Mouse (Mus musculus) embryonic facial prominence, embryonic 11.5 days (tissue): ENCODE data around the gene Tmem8b. TPM values are rescaled to one million over a fixed set of nuclear protein-coding genes. Genes with fewer than 3 reads are reported as not detected.

ENCODE experiments used
- ATAC-seq: fragments of 200-750 bp; cut with Nextera tagmentation; replicated peaks from 2 replicates; pipeline ENCODE4 v1.8.0; 2017; ENCODE audit warnings: low read depth; ENCODE audit not compliant: insufficient number of reproducible peaks, low FRiP score, low TSS enrichment
- DNase-seq: peaks from one replicate; pipeline ENCODE4 v3.0.0-alpha.2; 2015; ENCODE audit warnings: low spot score
- H3K27ac ChIP-seq: fragments of 300-500 bp; sonication (generic); replicated peaks from 2 replicates; pipeline ENCODE4 v1.5.1; 2014; ENCODE audit warnings: mild to moderate bottlenecking, low read depth, low read length, control low read depth
- H3K27me3 ChIP-seq: fragments of 300-500 bp; sonication (generic); 2 replicates; pipeline ENCODE4 v1.6.1; 2014; ENCODE audit warnings: mild to moderate bottlenecking, low read length, moderate library complexity, mixed read lengths; ENCODE audit not compliant: control insufficient read depth, insufficient read depth
- H3K36me3 ChIP-seq: fragments of 300-500 bp; sonication (generic); replicated peaks from 2 replicates; pipeline ENCODE4 v1.6.1; 2014; ENCODE audit warnings: low read depth, mild to moderate bottlenecking, low read length, moderate library complexity, mixed read lengths; ENCODE audit not compliant: control insufficient read depth, insufficient read depth
- H3K4me1 ChIP-seq: fragments of 300-500 bp; sonication (generic); 2 replicates; pipeline ENCODE4 v1.6.1; 2014; ENCODE audit warnings: low read length, mixed read lengths; ENCODE audit not compliant: control insufficient read depth, insufficient read depth
- H3K4me2 ChIP-seq: fragments of 300-500 bp; sonication (generic); 2 replicates; pipeline ENCODE4 v1.6.1; 2014; ENCODE audit warnings: low read depth, mild to moderate bottlenecking, control low read depth, low read length, moderate library complexity
- H3K4me3 ChIP-seq: fragments of 300-500 bp; sonication (generic); 2 replicates; pipeline ENCODE4 v1.5.1; 2014; ENCODE audit warnings: low read depth, low read length, control low read depth
- H3K9ac ChIP-seq: fragments of 300-500 bp; sonication (generic); replicated peaks from 2 replicates; pipeline ENCODE4 v1.6.1; 2014; ENCODE audit warnings: mild to moderate bottlenecking, control low read depth, low read length
- H3K9me3 ChIP-seq: fragments of 300-500 bp; sonication (generic); replicated peaks from 2 replicates; pipeline ENCODE4 v1.6.1; 2016; ENCODE audit warnings: mild to moderate bottlenecking, low read length, inconsistent platforms, mixed read lengths; ENCODE audit not compliant: control insufficient read depth
- WGBS: fragments of 180-500 bp; shearing (Covaris S2); extraction: QIAGEN DNeasy Blood & Tissue Kit; methylation state at CpG from one replicate; pipeline ENCODE4 v1.1.7; 2014; 5-methylcytosine and 5-hydroxymethylcytosine counted together
- polyA plus RNA-seq: library from polyadenylated mRNA; unstranded; fragments of >200 nt; fragmentation: Nextera tagmentation; extraction: Ambion mirVana; gene quantifications from 2 replicates; pipeline ENCODE4 v1.2.1, GENCODE M21; 2014

Tmem8b gene
- polyA plus RNA-seq, 1 experiment from 2014 or later: 2.1 TPM

- H3K4me1 ChIP-seq: no peaks in the 10 kb centered on the region
- peaks cover 3% of the 10 kb centered on the region for H3K9me3 ChIP-seq
- H3K4me3 ChIP-seq: no peak overlapping the region
- no peaks in the 10 kb centered on the region for H3K27me3 ChIP-seq
- H3K4me2 ChIP-seq: no peak overlapping the region
- no peak overlapping the region for H3K9ac ChIP-seq
- DNase-seq (no peak), ATAC-seq (no peak)
- H3K27ac ChIP-seq: no peak overlapping the region
- 93% methylated on average over 3 of the region's 3 CpGs for WGBS
- H3K36me3 ChIP-seq: peaks cover 4% of the 10 kb centered on the region
Measured at GRCm38 (mm10) chr4:43649783-43650182, 19.0 kb upstream of the Tmem8b start.

- 90% methylated on average over 4 of the region's 4 CpGs for WGBS
- Histone ChIP-seq H3K4me2 (peak overlapping the region; percentile 43; the same call in 1 of the 2 replicates), H3K9me3 (peaks cover 3% of the 10 kb centered on the region), H3K4me1 (no peaks in the 10 kb centered on the region), H3K27me3 (no peaks in the 10 kb centered on the region), H3K27ac (no peak overlapping the region), H3K4me3 (no peak overlapping the region), H3K36me3 (peaks cover 4% of the 10 kb centered on the region), H3K9ac (no peak overlapping the region; the same call in 1 of the 2 replicates)
- ATAC-seq: no peak
- DNase-seq: no peak
Measured at GRCm38 (mm10) chr4:43652726-43653125, 16.0 kb upstream of the Tmem8b start.

DNA sequence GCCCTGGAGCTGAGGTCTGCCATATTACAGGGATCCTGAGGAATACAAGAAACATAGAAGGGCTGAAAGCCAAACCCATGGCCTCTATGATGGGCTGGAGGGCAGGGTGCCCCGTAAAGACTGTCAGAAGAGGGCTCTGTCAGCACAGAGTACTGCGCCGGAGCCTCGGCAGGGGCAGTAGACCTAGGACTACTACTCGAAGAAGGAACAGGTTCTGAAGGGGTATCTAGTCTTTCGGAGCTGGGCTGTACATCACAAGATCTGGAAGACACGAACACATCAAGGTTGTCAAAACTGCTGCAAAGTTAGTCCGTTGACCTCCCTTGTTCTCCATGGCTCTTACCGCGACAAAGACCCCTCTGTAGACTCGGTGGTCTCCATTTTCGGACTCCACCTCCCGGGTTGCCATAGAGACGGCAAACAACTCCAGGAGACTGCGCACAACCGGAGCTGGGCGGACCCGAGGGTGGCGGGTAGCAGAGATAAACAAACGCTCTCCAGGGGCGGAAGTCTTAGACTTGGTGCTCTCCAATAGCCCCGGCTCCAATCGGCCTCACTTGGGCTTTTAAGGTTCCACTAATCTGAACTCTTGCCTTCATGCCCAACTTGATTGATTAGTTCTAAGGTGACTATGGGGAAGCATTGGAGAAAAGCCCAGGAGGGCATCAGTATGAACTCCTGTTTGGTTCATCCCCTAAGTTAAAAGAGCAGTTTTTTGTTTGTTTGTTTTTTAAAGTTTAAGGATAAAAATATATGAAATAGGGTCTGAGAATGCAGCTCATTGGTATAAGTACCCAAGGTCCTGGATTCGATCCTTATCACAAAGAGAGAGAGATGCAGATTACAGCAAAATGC is 15.4 kb upstream of the Tmem8b start, which contains the start of gene Spag8:
TSS of gene Spag8 (minus strand) at position 434 of the 855 bp plus-strand sequence.
- ATAC-seq (no peak), DNase-seq (peak; percentile 66)
- H3K36me3 ChIP-seq: peaks cover 4% of the 10 kb centered on the region
- H3K4me3 ChIP-seq: peak within 1 kb of the TSS; percentile 14; the same call in 1 of the 2 replicates
- no peak within 1 kb of the TSS for H3K27ac ChIP-seq
- peak within 1 kb of the TSS; percentile 9; the same call in 1 of the 2 replicates for H3K9ac ChIP-seq
- H3K9me3 ChIP-seq: peaks cover 3% of the 10 kb centered on the region
- H3K4me1 ChIP-seq: no peaks in the 10 kb centered on the region
- H3K4me2 ChIP-seq: peak within 1 kb of the TSS; percentile 43
- WGBS: 22% methylated on average over 24 of the region's 24 CpGs
- no peaks in the 10 kb centered on the region for H3K27me3 ChIP-seq

- no peaks in the 10 kb centered on the region for H3K9me3 ChIP-seq
- 5% methylated on average over 34 of the region's 34 CpGs for WGBS
- no peaks in the 10 kb centered on the region for H3K27me3 ChIP-seq
- peak overlapping the region; percentile 82 for H3K4me3 ChIP-seq
- ATAC-seq (peak; percentile 37), DNase-seq (no peak)
- peak overlapping the region; percentile 90 for H3K9ac ChIP-seq
- H3K4me2 ChIP-seq: peak overlapping the region; percentile 60
- H3K27ac ChIP-seq: peak overlapping the region; percentile 78
- no peaks in the 10 kb centered on the region for H3K36me3 ChIP-seq
- H3K4me1 ChIP-seq: no peaks in the 10 kb centered on the region
Measured at GRCm38 (mm10) chr4:43655656-43656338, 13.0 kb upstream of the Tmem8b start.

DNA sequence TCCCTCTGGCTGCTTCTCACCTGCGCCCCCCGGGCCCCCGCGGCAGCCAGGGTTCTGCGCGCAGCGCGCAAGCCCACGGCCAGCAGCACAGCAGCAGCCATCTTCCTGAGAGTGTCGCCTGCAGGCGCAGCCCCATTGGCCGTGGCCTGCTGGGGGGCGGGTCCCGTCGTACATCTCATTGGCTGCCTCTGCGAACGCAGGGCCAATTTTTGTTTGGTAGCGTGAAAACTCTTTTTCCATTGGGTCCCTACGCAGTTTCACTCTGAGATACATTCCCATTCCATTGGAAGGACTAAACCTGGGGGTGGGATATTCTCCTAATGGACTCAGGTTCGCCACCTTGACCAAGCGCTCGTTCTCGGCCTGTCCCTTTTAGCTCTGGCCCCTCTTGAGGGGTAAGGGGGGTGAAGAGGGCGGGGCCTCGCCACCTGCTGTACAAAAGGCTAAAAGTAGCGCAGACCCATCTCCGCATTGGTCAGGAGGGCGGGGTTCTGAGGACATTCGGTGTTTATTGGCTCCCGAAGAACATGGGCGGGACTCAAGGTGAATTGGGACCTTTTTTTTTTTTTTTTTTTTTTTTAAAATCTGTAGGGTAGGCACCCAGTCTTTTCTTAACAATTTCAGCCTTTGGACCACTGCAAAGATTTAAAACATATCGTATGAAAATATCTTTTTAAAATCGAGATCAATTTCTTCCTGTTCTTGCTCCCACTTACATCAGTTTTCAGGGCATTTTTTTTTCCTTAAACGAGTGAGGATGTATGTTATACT is 12.2 kb upstream of the Tmem8b start, which contains the start of gene Hint2:
TSS of gene Hint2 (minus strand) at position 128 of the 771 bp plus-strand sequence.
- Histone ChIP-seq H3K9me3 (no peaks in the 10 kb centered on the region), H3K4me1 (no peaks in the 10 kb centered on the region), H3K36me3 (no peaks in the 10 kb centered on the region), H3K27ac (peak within 1 kb of the TSS; percentile 78), H3K27me3 (no peaks in the 10 kb centered on the region), H3K4me2 (peak within 1 kb of the TSS; percentile 60), H3K9ac (peak within 1 kb of the TSS; percentile 90), H3K4me3 (peak within 1 kb of the TSS; percentile 82)
- WGBS: 2% methylated on average over 34 of the region's 34 CpGs
- peak; percentile 98 for DNase-seq
- ATAC-seq: peak; percentile 97

DNA sequence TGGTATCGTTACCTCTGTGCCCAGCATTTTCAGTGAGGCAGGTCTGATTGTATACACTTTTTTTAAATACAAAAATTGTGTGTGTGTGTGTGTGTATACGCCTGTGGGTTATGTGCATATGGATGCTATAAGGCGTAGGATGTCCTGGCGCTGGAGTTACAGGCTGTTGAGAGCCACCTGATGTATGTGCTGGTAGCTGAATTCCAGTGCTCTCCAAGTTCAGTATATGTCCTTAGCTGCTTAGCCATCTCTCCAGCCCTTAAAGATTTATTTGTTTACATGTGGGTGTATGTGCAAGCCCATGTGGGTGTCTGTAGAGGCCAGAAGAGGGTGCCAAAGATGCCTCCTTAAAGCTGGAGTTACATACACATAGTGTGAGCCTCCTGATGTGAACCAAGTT is 11.6 kb upstream of the Tmem8b start:
- Histone ChIP-seq H3K36me3 (no peaks in the 10 kb centered on the region), H3K4me3 (peak overlapping the region; percentile 82), H3K9me3 (no peaks in the 10 kb centered on the region), H3K27me3 (no peaks in the 10 kb centered on the region), H3K4me2 (0 out of 2 replicates have a peak overlapping the region, but pooled peaks have one; percentile 7), H3K4me1 (no peaks in the 10 kb centered on the region), H3K9ac (no peak overlapping the region), H3K27ac (no peak overlapping the region)
- ATAC-seq: no peak
- 59% methylated on average over 4 of the region's 4 CpGs for WGBS
- no peak for DNase-seq

- H3K9me3 ChIP-seq: no peaks in the 10 kb centered on the region
- no peak for ATAC-seq
- no peak overlapping the region for H3K27ac ChIP-seq
- H3K4me3 ChIP-seq: no peak overlapping the region
- peak; percentile 45 for DNase-seq
- no peak overlapping the region for H3K4me2 ChIP-seq
- 24% methylated on average over 4 of the region's 4 CpGs for WGBS
- no peaks in the 10 kb centered on the region for H3K4me1 ChIP-seq
- H3K27me3 ChIP-seq: peaks cover 6% of the 10 kb centered on the region
- H3K36me3 ChIP-seq: no peaks in the 10 kb centered on the region
- no peak overlapping the region for H3K9ac ChIP-seq
Measured at GRCm38 (mm10) chr4:43666412-43666811, 2.4 kb upstream of the Tmem8b start.
